In the genomic region with DNA sequence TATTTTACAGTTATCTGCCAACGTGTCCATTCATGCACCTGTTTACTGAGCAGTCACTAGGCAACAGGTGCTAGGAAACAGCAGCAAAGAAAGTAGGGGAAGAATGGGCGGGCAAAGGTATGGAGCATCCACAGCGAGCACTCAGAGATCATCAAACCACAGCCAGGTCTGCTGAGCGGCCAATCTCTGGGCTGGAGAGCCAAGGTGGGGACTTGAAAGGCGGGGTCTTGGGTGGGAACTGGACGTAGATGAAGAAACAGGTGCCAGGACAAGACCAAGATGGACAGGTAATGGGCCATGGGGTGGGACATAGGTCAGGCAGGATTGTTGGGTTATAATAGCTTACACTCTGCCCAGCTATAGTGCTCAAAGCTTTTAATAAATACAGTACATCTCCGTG, we compare ENCODE assay signal across 14 mouse cellular contexts.
"Had no signal": no experiment of that assay in that cellular context is flagged by ENCODE, and none has a peak within 500 bp of the region (broad histone marks: within the 10 kb centered on the region; RNA-seq: fewer than 3 reads in every experiment).

No protein-coding gene starts in this region.

- DNase-seq: lung, adult 18-20 months; lung, embryonic 14.5 days; lung, postnatal 10 days; lung, postnatal 4 days; retina, postnatal 1 day; right cerebral cortex, postnatal 4 days; spleen, adult 18-20 months; thymus, adult 18-20 months; thymus, postnatal 14 days; thymus, postnatal 36 days had no signal

- H3K4me2 ChIP-seq: lung, embryonic 14.5 days; midbrain, embryonic 11.5 days; midbrain, embryonic 13.5 days; midbrain, embryonic 15.5 days; neural tube, embryonic 12.5 days had no signal

- ATAC-seq: midbrain, embryonic 13.5 days; midbrain, embryonic 15.5 days had no signal

- H3K27me3 ChIP-seq: midbrain, embryonic 13.5 days; midbrain, embryonic 15.5 days; neural tube, embryonic 12.5 days had no signal

- H3K36me3 ChIP-seq: midbrain, embryonic 13.5 days; midbrain, embryonic 15.5 days; neural tube, embryonic 12.5 days had no signal

- H3K27ac ChIP-seq: midbrain, embryonic 13.5 days; midbrain, embryonic 15.5 days; neural tube, embryonic 12.5 days had no signal

- H3K9me3 ChIP-seq: midbrain, embryonic 13.5 days; midbrain, embryonic 15.5 days; neural tube, embryonic 12.5 days had no signal

- H3K9ac ChIP-seq: lung, embryonic 14.5 days; midbrain, embryonic 13.5 days; midbrain, embryonic 15.5 days; neural tube, embryonic 12.5 days had no signal

- H3K4me3 ChIP-seq: midbrain, embryonic 13.5 days; midbrain, embryonic 15.5 days; neural tube, embryonic 12.5 days had no signal
